19 mouse cellular contexts compared by ENCODE assay signal in the genomic region with DNA sequence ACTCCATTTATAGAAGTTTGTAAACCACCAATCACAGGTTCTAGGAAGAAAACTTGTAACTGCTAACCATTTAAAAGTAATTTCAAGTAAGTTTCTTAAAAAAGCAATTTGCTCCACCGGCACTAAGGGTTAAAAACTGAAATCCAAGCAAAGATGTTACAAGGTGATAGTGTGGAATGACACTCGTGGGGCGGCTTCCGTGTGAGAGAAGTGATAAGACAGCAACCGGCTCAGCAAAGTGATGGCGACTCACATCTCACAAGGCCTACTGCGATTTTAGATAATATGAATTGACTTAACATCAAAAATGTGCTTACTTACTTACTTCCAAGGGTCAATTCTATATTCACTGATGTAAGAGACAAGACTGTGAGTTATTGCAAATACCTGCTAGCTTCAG.
DNase-seq lines count a peak whose midpoint lies in the region; ATAC-seq lines count a peak whose summit lies in the region.
"Had no signal": no experiment of that assay in that cellular context is flagged by ENCODE, and none has a peak within 500 bp of the region (broad histone marks: within the 10 kb centered on the region; RNA-seq: fewer than 3 reads in every experiment).

No protein-coding gene starts in this region.

- intact Hi-C loops in heart, postnatal 14 days (cut with DNase I), result no loop called here

- DNase-seq in heart, adult 11 months, result peak; percentile 68
- no peak for DNase-seq in heart, postnatal 14 days
- peak; percentile 8 for DNase-seq in c-Kit-positive CD71-positive TER-119-negative erythroid progenitor cells, embryonic 14.5 days (ENCODE audit: low read depth)
- no peak for DNase-seq in thymus, postnatal 0 days (ENCODE audit: low spot score)
- no peak for DNase-seq in adrenal gland, postnatal 14 days
- DNase-seq: adrenal gland, adult 8-10 months; adrenal gland, postnatal 25 days; B cell, adult 2 months; cerebellum, adult 11-12 months; cerebellum, adult 2 months; cerebellum, adult 9-10 months; cerebellum, postnatal 10 days; cerebellum, postnatal 25 days had no signal

- ATAC-seq in megakaryocyte-erythroid progenitor cell, adult 5-6 weeks (replicated peaks; ENCODE audit: low FRiP score, low TSS enrichment, poor library complexity, severe bottlenecking), result peak; percentile 63
- ATAC-seq: activated CD4-positive, CD25-positive, alpha-beta regulatory T cell, adult 4 months; CD4-positive, CD25-positive, alpha-beta regulatory T cell, adult 4 months; forebrain, embryonic 14.5 days; forebrain, embryonic 16.5 days; Patski had no signal

Comparison
In these comparisons a context has a peak if more than half of its experiments do, and no peak if none do; other contexts are left out.
1. DNase-seq: peak in heart, adult 11 months (single experiment) and c-Kit-positive CD71-positive TER-119-negative erythroid progenitor cells, embryonic 14.5 days (single experiment); none in heart, postnatal 14 days (0 of 2), thymus, postnatal 0 days (single experiment) and adrenal gland, postnatal 14 days (single experiment).